Mouse (Mus musculus) G1E (cell line): ENCODE data around the gene Chmp2a. TPM values are rescaled to one million over a fixed set of nuclear protein-coding genes. Genes with fewer than 3 reads are reported as not detected.

Experiments
- ATAC-seq: 2 replicates; pipeline ENCODE4 v1.8.0; 2016; ENCODE audit warnings: mild to moderate bottlenecking; ENCODE audit not compliant: insufficient number of reproducible peaks, poor library complexity, low FRiP score, severe bottlenecking; ENCODE audit errors: extremely low read depth
- DNase-seq: peaks from one replicate; pipeline ENCODE4 v3.0.0; 2012; ENCODE audit warnings: low spot score
- H3K27me3 ChIP-seq: 2 replicates; pipeline ENCODE4 v1.6.1; 2012; ENCODE audit warnings: mild to moderate bottlenecking, low read length, inconsistent platforms; ENCODE audit not compliant: insufficient read depth
- H3K36me3 ChIP-seq: replicated peaks from 2 replicates; pipeline ENCODE3; 2012; ENCODE audit warnings: mild to moderate bottlenecking, inconsistent platforms
- H3K4me1 ChIP-seq: 2 replicates; pipeline ENCODE4 v1.6.1; 2012; ENCODE audit warnings: low read depth, low read length, inconsistent platforms, mixed read lengths; ENCODE audit not compliant: insufficient read depth
- H3K4me3 ChIP-seq: 2 replicates; pipeline ENCODE4 v1.5.1; 2012; ENCODE audit warnings: low read depth, mild to moderate bottlenecking, inconsistent platforms, low read length, moderate library complexity, mixed read lengths
- H3K9me3 ChIP-seq: replicated peaks from 2 replicates; pipeline ENCODE4 v1.6.1; 2012; ENCODE audit warnings: inconsistent platforms
- CTCF ChIP-seq: IDR thresholded peaks from 2 replicates; pipeline ENCODE4 v1.5.1; 2012; ENCODE audit warnings: low read depth, low read length, inconsistent platforms, mixed read lengths
- GATA1 ChIP-seq: IDR thresholded peaks from 2 replicates; pipeline ENCODE4 v1.6.1; 2012; ENCODE audit warnings: borderline replicate concordance, low read length, inconsistent platforms, mixed read lengths
- GATA2 ChIP-seq: IDR thresholded peaks from 2 replicates; pipeline ENCODE4 v1.6.1; 2012; ENCODE audit warnings: low read depth, low read length, inconsistent platforms, borderline replicate concordance
- POLR2AphosphoS5 ChIP-seq: IDR thresholded peaks from 2 replicates; pipeline ENCODE4 v1.6.1; 2012; ENCODE audit warnings: low read depth, low read length, inconsistent platforms; ENCODE audit not compliant: insufficient replicate concordance
- TAL1 ChIP-seq: conservative IDR thresholded peaks from 2 replicates; pipeline ENCODE4 v1.6.1; 2012; ENCODE audit warnings: low read depth, low read length, inconsistent platforms, mixed read lengths
- polyA plus RNA-seq: library from polyadenylated mRNA; stranded (reverse); fragments of >175 nt; gene quantifications from 2 replicates; pipeline ENCODE4 v1.2.3, GENCODE M21; 2012
- total RNA-seq, 2 experiments: library from RNA; stranded (forward) in 1 of 2; stranded (reverse) in 1 of 2; fragments of 200-1000 nt in 1 of 2; fragments of >200 nt in 1 of 2; fragmentation: Nextera tagmentation in 1 of 2; gene quantifications; 2 replicates each; pipeline ENCODE4 v1.2.3; 2014 to 2017

The Chmp2a gene
- total and polyA plus RNA-seq, 3 experiments: 163 to 289 (median 188) TPM

DNA sequence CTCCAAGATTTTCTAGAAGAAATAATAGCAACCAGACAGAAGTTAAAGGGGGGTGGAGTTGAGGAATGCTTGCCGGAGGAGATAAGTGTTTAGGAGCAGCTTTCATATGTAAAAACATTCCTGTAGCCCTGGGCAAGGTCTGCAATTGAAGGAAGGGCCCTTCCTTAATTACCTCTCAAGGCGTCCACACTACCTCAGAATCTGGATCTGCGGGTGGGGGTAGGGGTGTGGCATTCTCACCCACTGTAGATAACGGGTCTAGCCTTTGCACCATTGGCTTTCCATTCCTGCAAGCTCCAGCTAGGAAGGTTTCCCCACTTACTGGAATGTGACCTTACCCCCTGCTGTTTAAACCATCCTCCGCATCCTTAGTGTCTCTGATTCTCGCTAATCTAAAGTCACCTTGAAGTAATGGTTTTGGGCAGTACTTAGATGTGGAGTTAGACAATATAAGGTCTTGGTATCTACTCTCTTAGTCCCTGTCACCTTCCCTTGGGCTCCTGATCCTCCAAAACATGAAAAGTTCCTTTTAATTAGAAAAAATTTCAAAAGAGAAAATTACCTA, 20.2 kb downstream of the Chmp2a start:
- DNase-seq (no peak), ATAC-seq (no peak)
- peaks cover 15% of the 10 kb centered on the region for H3K4me1 ChIP-seq
- no peak overlapping the region for H3K4me3 ChIP-seq
- peaks cover 23% of the 10 kb centered on the region for H3K27me3 ChIP-seq
- H3K9me3 ChIP-seq: no peaks in the 10 kb centered on the region
- TF ChIP-seq GATA2: no peak
- no peak for TF ChIP-seq GATA1
- no peak for TF ChIP-seq CTCF
- TF ChIP-seq POLR2AphosphoS5: no peak
- TF ChIP-seq TAL1: no peak
- H3K36me3 ChIP-seq: no peaks in the 10 kb centered on the region

DNA sequence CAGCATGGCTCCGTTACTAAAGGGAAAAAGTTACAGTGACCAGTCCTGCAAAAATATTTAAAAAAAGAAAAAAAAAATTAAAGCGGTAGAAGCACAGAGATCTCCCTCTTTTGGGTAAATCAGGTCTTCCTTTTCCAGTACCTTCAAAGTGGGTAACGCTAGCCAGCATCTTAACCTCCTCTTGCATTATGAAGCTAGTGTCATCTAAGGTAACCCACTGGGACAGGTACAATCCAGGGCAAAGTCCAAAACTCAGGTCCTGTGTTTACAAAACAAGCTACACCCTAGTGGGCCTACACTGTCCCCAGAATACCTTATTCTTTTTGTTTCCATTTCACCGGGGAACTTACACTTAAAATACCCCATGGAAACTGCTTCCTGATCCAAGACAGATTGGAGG, 20.9 kb downstream of the Chmp2a start:
- Histone ChIP-seq H3K4me3 (no peak overlapping the region), H3K9me3 (no peaks in the 10 kb centered on the region), H3K4me1 (peaks cover 21% of the 10 kb centered on the region), H3K27me3 (peaks cover 23% of the 10 kb centered on the region), H3K36me3 (peaks cover under 1% of the 10 kb centered on the region)
- ATAC-seq (no peak), DNase-seq (no peak)
- no peak for TF ChIP-seq TAL1
- no peak for TF ChIP-seq GATA2
- no peak for TF ChIP-seq GATA1
- TF ChIP-seq POLR2AphosphoS5: no peak
- no peak for TF ChIP-seq CTCF

DNA sequence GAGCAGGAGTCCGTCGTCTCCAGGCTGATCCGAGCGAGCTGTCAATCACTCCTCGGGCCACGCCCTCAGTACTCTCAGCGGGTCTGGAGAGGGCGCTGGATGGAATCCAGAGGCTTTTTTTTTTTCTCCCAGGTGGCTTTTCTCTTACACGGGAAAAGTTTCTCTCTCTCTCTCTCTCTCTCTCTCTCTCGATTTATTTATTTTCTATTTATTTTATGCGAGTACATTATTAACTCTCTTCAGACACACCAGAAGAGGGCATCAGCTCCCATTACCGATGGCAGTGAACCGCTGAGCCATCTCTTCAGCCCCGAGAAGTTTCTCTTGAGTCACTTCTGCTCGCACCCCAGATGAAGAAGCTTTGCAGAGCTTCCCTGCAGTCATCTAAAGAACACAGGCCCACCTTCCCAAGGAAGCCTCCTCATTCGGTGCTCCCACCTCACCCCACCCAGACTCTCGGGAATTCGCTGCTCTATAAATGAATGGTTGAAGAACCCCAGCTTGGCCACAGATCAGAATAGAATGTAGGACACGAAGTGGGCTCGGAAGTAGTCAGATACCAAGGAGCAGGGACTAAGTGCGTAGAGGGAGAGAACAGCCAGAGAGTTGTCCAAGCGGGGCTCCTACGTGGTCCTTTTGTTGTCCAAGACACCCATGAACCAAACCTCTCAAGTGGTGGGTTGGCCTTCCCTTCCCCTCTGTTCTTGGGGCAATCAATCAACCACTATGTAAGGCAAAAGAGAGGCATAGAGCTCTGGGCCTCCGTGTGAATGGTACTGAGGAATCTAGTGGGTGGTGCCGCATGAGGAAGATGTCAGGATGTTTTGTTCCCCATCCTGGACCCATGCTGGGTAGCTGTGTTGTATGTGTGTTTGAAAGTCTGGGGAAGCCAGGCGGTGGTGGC, 24.4 kb downstream of the Chmp2a start, which contains the start of gene Zbtb45:
Gene Zbtb45, minus strand, starts transcription at position 30 of the 904 bp plus-strand sequence.
- Histone ChIP-seq H3K27me3 (peaks cover 7% of the 10 kb centered on the region), H3K9me3 (no peaks in the 10 kb centered on the region; the same call in 1 of the 2 replicates), H3K4me3 (peak within 1 kb of the TSS; percentile 90), H3K4me1 (peaks cover 45% of the 10 kb centered on the region), H3K36me3 (peaks cover 34% of the 10 kb centered on the region)
- TF ChIP-seq POLR2AphosphoS5: no peak
- no peak for TF ChIP-seq GATA2
- TF ChIP-seq TAL1: no peak
- TF ChIP-seq GATA1: no peak
- TF ChIP-seq CTCF: no peak
- ATAC-seq: no peak; the same call in 1 of the 2 replicates
- no peak for DNase-seq

DNA sequence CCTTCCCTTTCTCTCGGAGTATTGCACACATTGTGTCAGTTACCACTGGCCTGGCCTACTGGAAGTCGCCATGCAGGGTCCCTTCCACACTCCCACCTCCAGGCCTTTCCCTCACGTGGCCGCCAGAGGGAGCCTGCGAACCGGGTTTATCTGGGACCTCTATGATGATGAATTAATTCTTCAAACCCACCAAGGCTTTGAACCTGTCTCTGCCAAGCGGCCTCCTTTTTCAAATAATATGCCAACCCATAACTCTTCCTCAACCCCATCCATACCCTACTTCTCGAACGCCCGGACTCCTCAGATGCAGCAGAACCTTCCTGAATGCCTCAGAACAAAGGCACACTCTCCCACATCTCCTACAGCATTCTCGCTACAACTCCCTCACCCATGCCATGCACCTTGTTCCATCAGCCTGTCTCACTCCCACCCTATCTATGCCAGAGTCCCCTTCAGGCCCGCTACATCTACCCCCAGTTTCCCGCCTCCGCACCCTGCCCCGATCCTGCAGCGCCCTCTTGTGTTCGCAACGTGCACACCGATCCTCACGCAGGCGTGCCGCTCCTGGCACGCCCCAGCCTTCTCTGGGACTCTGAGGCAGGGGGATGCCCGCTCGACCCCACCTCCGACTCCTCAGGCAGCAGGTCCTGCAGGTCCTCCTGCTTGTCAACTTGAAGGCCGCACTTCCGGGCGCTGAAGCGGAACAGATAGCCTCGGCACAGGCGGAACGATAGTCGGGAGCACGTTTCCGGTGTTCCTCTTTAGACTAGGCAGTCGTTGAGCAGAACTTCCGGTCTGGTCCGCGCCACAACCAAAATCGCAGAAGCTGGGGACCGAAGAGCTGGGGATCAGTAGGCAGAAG, 25.2 kb downstream of the Chmp2a start:
- peaks cover 3% of the 10 kb centered on the region for H3K27me3 ChIP-seq
- DNase-seq (peak; percentile 70), ATAC-seq (peak; percentile 91)
- H3K36me3 ChIP-seq: peaks cover 42% of the 10 kb centered on the region
- peaks cover 46% of the 10 kb centered on the region for H3K4me1 ChIP-seq
- peak overlapping the region; percentile 90 for H3K4me3 ChIP-seq
- TF ChIP-seq CTCF (peak; percentile 78), GATA2 (no peak)
- no peaks in the 10 kb centered on the region; the same call in 1 of the 2 replicates for H3K9me3 ChIP-seq

DNA sequence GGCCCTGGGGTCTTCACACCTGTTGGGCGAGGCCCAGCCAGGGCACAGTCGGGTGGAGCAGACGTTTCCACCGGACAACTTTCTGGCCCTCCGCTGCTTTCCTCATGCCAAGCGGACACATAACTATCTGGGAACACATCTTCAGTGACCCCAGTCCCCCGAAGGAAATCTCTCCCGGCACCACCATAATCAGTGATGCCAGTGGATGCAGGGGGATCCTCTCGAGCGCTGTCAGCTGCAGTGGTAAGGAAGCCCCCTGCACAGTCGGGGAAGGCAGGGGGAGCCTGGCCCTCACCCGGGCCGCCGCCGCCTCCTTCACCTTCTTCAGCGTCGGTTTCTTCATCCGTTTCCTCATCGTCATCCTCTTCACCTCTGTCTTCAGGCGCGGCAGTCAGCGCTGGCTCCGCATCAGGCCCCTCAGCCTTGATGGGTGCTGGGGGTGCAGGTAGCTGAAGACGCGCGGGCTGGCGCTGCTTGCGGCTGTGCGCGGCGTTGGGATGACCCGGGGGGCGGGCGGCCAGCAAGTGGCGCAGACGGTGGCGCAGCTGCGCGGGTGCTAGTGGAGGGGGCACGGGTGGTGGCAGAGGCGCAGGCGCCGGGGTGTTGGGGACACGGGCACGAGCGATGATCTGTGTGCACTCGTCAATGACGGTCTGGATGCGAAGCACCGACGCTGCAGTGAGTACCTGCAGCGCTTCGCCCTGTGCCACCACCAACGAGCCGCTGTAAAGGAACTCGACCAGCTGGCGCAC, 27.1 kb downstream of the Chmp2a start:
- Histone ChIP-seq H3K27me3 (no peaks in the 10 kb centered on the region; the same call in 1 of the 2 replicates), H3K9me3 (no peaks in the 10 kb centered on the region; the same call in 1 of the 2 replicates), H3K36me3 (peaks cover 55% of the 10 kb centered on the region), H3K4me3 (peak overlapping the region; percentile 39), H3K4me1 (peaks cover 44% of the 10 kb centered on the region)
- ATAC-seq: no peak
- no peak for TF ChIP-seq TAL1
- no peak for TF ChIP-seq GATA2
- no peak for TF ChIP-seq POLR2AphosphoS5
- TF ChIP-seq CTCF: no peak
- DNase-seq: no peak
